Mouse (Mus musculus) MEL (cell line): ENCODE measurements at regions not wholly inside any gene's neighbourhood (a gene's known extent, or its start where the extent isn't known, plus 50 kb on each side); places are given as distances from the start of the nearest gene placed in this dataset.

Experiments used
- DNase-seq: peaks from one replicate; pipeline ENCODE4 v3.0.0; 2011; ENCODE audit warnings: low read depth, low spot score
- H3K27ac ChIP-seq: 2 replicates; pipeline ENCODE4 v1.5.1; 2012; ENCODE audit warnings: low read depth, mild to moderate bottlenecking, control low read depth, low read length, moderate library complexity; ENCODE audit not compliant: control insufficient read depth
- H3K27me3 ChIP-seq, 2 experiments: fragments of 150-350 bp in 1 of 2; sonication (generic) in 1 of 2; 2 replicates each; pipeline ENCODE4 v1.6.1; 2012; ENCODE audit warnings: low read length in 2 of 2, mild to moderate bottlenecking in 2 of 2, improper control_type of control experiment in 1 of 2, moderate library complexity in 1 of 2; ENCODE audit not compliant: insufficient read depth in 2 of 2, control insufficient read depth in 1 of 2
- H3K36me3 ChIP-seq, 2 experiments: 2 replicates each; pipeline ENCODE4 v1.6.1; 2012 to 2014; ENCODE audit warnings: low read length in 2 of 2, improper control_type of control experiment in 1 of 2, inconsistent platforms in 1 of 2, mild to moderate bottlenecking in 1 of 2; ENCODE audit not compliant: insufficient read depth in 2 of 2, control insufficient read depth in 1 of 2
- H3K4me1 ChIP-seq, 2 experiments: fragments of 150-350 bp in 1 of 2; sonication (generic) in 1 of 2; 2 replicates each; pipeline ENCODE4 v1.6.1; 2012; ENCODE audit warnings: low read length in 2 of 2, improper control_type of control experiment in 1 of 2, mild to moderate bottlenecking in 1 of 2; ENCODE audit not compliant: insufficient read depth in 2 of 2, control insufficient read depth in 1 of 2
- H3K4me3 ChIP-seq, 2 experiments: fragments of 150-350 bp in 1 of 2; sonication (generic) in 1 of 2; 2 replicates each; pipeline ENCODE4 v1.5.1; 2012; ENCODE audit warnings: low read depth in 2 of 2, low read length in 2 of 2, mild to moderate bottlenecking in 2 of 2, moderate library complexity in 2 of 2, control low read depth in 1 of 2, improper control_type of control experiment in 1 of 2; ENCODE audit not compliant: control insufficient read depth in 1 of 2, insufficient read depth in 1 of 2
- H3K79me2 ChIP-seq: 2 replicates; pipeline ENCODE4 v1.6.1; 2012; ENCODE audit warnings: mild to moderate bottlenecking, low read length, moderate library complexity; ENCODE audit not compliant: control insufficient read depth, poor library complexity, insufficient read depth
- H3K9ac ChIP-seq: 2 replicates; pipeline ENCODE4 v1.6.1; 2012; ENCODE audit warnings: low read depth, mild to moderate bottlenecking, control low read depth, low read length, moderate library complexity; ENCODE audit not compliant: control insufficient read depth, poor library complexity, severe bottlenecking
- H3K9me3 ChIP-seq: fragments of 150-350 bp; sonication (generic); replicated peaks from 2 replicates; pipeline ENCODE4 v1.6.1; 2012; ENCODE audit warnings: mild to moderate bottlenecking, low read length, improper control_type of control experiment, moderate library complexity; ENCODE audit not compliant: insufficient read depth
- BHLHE40 ChIP-seq: IDR thresholded peaks from 2 replicates; pipeline ENCODE4 v1.6.1; 2012; ENCODE audit warnings: low read depth, mild to moderate bottlenecking, inconsistent platforms, low read length, improper control_type of control experiment, borderline replicate concordance
- CHD1 ChIP-seq: IDR thresholded peaks from 2 replicates; pipeline ENCODE4 v1.6.1; 2012; ENCODE audit warnings: low read depth, mild to moderate bottlenecking, inconsistent platforms, low read length, improper control_type of control experiment
- CHD2 ChIP-seq: IDR thresholded peaks from 2 replicates; pipeline ENCODE4 v1.6.1; 2011; ENCODE audit warnings: low read length, improper control_type of control experiment
- CTCF ChIP-seq, 3 experiments: IDR thresholded peaks in 2 of 3; conservative IDR thresholded peaks in 1 of 3; 2 replicates each; pipeline ENCODE4 v1.5.1; 2011 to 2012; ENCODE audit warnings: low read length in 3 of 3, low read depth in 2 of 3, mild to moderate bottlenecking in 2 of 3, improper control_type of control experiment in 1 of 3, inconsistent platforms in 1 of 3, mixed read lengths in 1 of 3, moderate library complexity in 1 of 3; ENCODE audit not compliant: control insufficient read depth in 1 of 3, insufficient read depth in 1 of 3, poor library complexity in 1 of 3, severe bottlenecking in 1 of 3
- E2F4 ChIP-seq: IDR thresholded peaks from 2 replicates; pipeline ENCODE4 v1.6.1; 2011; ENCODE audit warnings: low read depth, low read length, improper control_type of control experiment, borderline replicate concordance
- ELF1 ChIP-seq: IDR thresholded peaks from 2 replicates; pipeline ENCODE4 v1.6.1; 2014; ENCODE audit warnings: low read depth, mild to moderate bottlenecking, inconsistent platforms, low read length, improper control_type of control experiment, moderate library complexity
- EP300 ChIP-seq, 2 experiments: IDR thresholded peaks; 2 replicates each; pipeline ENCODE4 v1.6.1; 2011; ENCODE audit warnings: improper control_type of control experiment in 2 of 2, low read length in 2 of 2, low read depth in 1 of 2, mild to moderate bottlenecking in 1 of 2
- ETS1 ChIP-seq: IDR thresholded peaks from 2 replicates; pipeline ENCODE4 v1.6.1; 2012; ENCODE audit warnings: low read depth, mild to moderate bottlenecking, inconsistent platforms, low read length, improper control_type of control experiment, moderate library complexity
- GABPA ChIP-seq: IDR thresholded peaks from 2 replicates; pipeline ENCODE4 v1.6.1; 2012; ENCODE audit warnings: low read depth, mild to moderate bottlenecking, inconsistent platforms, low read length, improper control_type of control experiment, moderate library complexity
- GATA1 ChIP-seq: IDR thresholded peaks from 2 replicates; pipeline ENCODE4 v1.6.1; 2011; ENCODE audit warnings: low read depth, low read length, improper control_type of control experiment
- JUND ChIP-seq: IDR thresholded peaks from 2 replicates; pipeline ENCODE4 v1.6.1; 2011; ENCODE audit warnings: low read depth, mild to moderate bottlenecking, improper control_type of control experiment, low read length
- KAT2A ChIP-seq: conservative IDR thresholded peaks from 2 replicates; pipeline ENCODE4 v1.6.1; 2012; ENCODE audit warnings: low read depth, low read length, improper control_type of control experiment, inconsistent platforms
- MAFK ChIP-seq: IDR thresholded peaks from 2 replicates; pipeline ENCODE4 v1.6.1; 2011; ENCODE audit warnings: low read depth, mild to moderate bottlenecking, low read length, improper control_type of control experiment, borderline replicate concordance
- MAX ChIP-seq: IDR thresholded peaks from 2 replicates; pipeline ENCODE4 v1.6.1; 2011; ENCODE audit warnings: low read length, improper control_type of control experiment
- MAZ ChIP-seq: IDR thresholded peaks from 2 replicates; pipeline ENCODE4 v1.6.1; 2012; ENCODE audit warnings: low read depth, mild to moderate bottlenecking, inconsistent platforms, low read length, improper control_type of control experiment
- MEF2A ChIP-seq: IDR thresholded peaks from 2 replicates; pipeline ENCODE4 v1.6.1; 2014; ENCODE audit warnings: low read depth, mild to moderate bottlenecking, inconsistent platforms, low read length, improper control_type of control experiment; ENCODE audit not compliant: poor library complexity, insufficient replicate concordance, severe bottlenecking; ENCODE audit errors: extremely low read depth
- MXI1 ChIP-seq: IDR thresholded peaks from 2 replicates; pipeline ENCODE4 v1.6.1; 2011; ENCODE audit warnings: mild to moderate bottlenecking, low read depth, low read length, improper control_type of control experiment
- MYB ChIP-seq: IDR thresholded peaks from 2 replicates; pipeline ENCODE4 v1.6.1; 2011; ENCODE audit warnings: mild to moderate bottlenecking, low read depth, low read length, improper control_type of control experiment
- NELFE ChIP-seq: IDR thresholded peaks from 2 replicates; pipeline ENCODE4 v1.6.1; 2011; ENCODE audit warnings: low read depth, low read length, improper control_type of control experiment
- NRF1 ChIP-seq: IDR thresholded peaks from 2 replicates; pipeline ENCODE4 v1.6.1; 2014; ENCODE audit warnings: low read depth, mild to moderate bottlenecking, inconsistent platforms, low read length, improper control_type of control experiment, moderate library complexity; ENCODE audit not compliant: poor library complexity, insufficient read depth, severe bottlenecking
- POLR2A ChIP-seq, 2 experiments: IDR thresholded peaks; 2 replicates each; pipeline ENCODE4 v1.6.1; 2011 to 2012; ENCODE audit warnings: low read length in 2 of 2, mild to moderate bottlenecking in 2 of 2, control low read depth in 1 of 2, improper control_type of control experiment in 1 of 2, low read depth in 1 of 2, moderate library complexity in 1 of 2; ENCODE audit not compliant: control insufficient read depth in 1 of 2, insufficient read depth in 1 of 2, poor library complexity in 1 of 2
- POLR2AphosphoS2 ChIP-seq: IDR thresholded peaks from 2 replicates; pipeline ENCODE4 v1.6.1; 2011; ENCODE audit warnings: low read length, improper control_type of control experiment
- POLR2AphosphoS5 ChIP-seq: IDR thresholded peaks from 2 replicates; pipeline ENCODE4 v1.6.1; 2012; ENCODE audit warnings: low read depth, borderline replicate concordance, mild to moderate bottlenecking, inconsistent platforms, low read length, moderate library complexity, mixed read lengths
- RAD21 ChIP-seq: IDR thresholded peaks from 2 replicates; pipeline ENCODE4 v1.6.1; 2011; ENCODE audit warnings: mild to moderate bottlenecking, low read depth, low read length, improper control_type of control experiment
- RCOR1 ChIP-seq: IDR thresholded peaks from 2 replicates; pipeline ENCODE4 v1.6.1; 2012; ENCODE audit warnings: low read depth, mild to moderate bottlenecking, inconsistent platforms, low read length, improper control_type of control experiment
- SIN3A ChIP-seq: IDR thresholded peaks from 2 replicates; pipeline ENCODE4 v1.6.1; 2012; ENCODE audit warnings: low read length, improper control_type of control experiment, inconsistent platforms
- SMC3 ChIP-seq: IDR thresholded peaks from 2 replicates; pipeline ENCODE4 v1.6.1; 2011; ENCODE audit warnings: low read depth, low read length, improper control_type of control experiment
- TAL1 ChIP-seq: IDR thresholded peaks from 2 replicates; pipeline ENCODE4 v1.6.1; 2012; ENCODE audit warnings: mild to moderate bottlenecking, inconsistent platforms, low read length, moderate library complexity, mixed read lengths
- TBP ChIP-seq: IDR thresholded peaks from 2 replicates; pipeline ENCODE4 v1.8.0; 2011; ENCODE audit warnings: low read depth, low read length, improper control_type of control experiment
- UBTF ChIP-seq: IDR thresholded peaks from 2 replicates; pipeline ENCODE4 v1.6.1; 2012; ENCODE audit warnings: low read depth, mild to moderate bottlenecking, inconsistent platforms, low read length, improper control_type of control experiment, moderate library complexity, borderline replicate concordance; ENCODE audit not compliant: insufficient read depth
- USF1 ChIP-seq: IDR thresholded peaks from 2 replicates; pipeline ENCODE4 v1.6.1; 2014; ENCODE audit warnings: low read depth, mild to moderate bottlenecking, inconsistent platforms, low read length, improper control_type of control experiment, moderate library complexity
- USF2 ChIP-seq, 2 experiments: IDR thresholded peaks; 2 replicates each; pipeline ENCODE4 v1.6.1; 2011 to 2012; ENCODE audit warnings: improper control_type of control experiment in 2 of 2, low read length in 2 of 2, borderline replicate concordance in 1 of 2, inconsistent platforms in 1 of 2, low read depth in 1 of 2, mild to moderate bottlenecking in 1 of 2; ENCODE audit not compliant: insufficient read depth in 1 of 2
- ZC3H11A ChIP-seq: IDR thresholded peaks from 2 replicates; pipeline ENCODE4 v1.6.1; 2012; ENCODE audit warnings: low read depth, mild to moderate bottlenecking, inconsistent platforms, low read length, improper control_type of control experiment
- ZKSCAN1 ChIP-seq: IDR thresholded peaks from 2 replicates; pipeline ENCODE4 v1.6.1; 2012; ENCODE audit warnings: low read depth, mild to moderate bottlenecking, inconsistent platforms, low read length, improper control_type of control experiment, moderate library complexity
- ZMIZ1 ChIP-seq: IDR thresholded peaks from 2 replicates; pipeline ENCODE4 v1.6.1; 2012; ENCODE audit warnings: low read depth, mild to moderate bottlenecking, inconsistent platforms, low read length, improper control_type of control experiment, moderate library complexity
- ZNF384 ChIP-seq: IDR thresholded peaks from 2 replicates; pipeline ENCODE4 v1.6.1; 2012; ENCODE audit warnings: low read depth, mild to moderate bottlenecking, inconsistent platforms, low read length, improper control_type of control experiment

- Histone ChIP-seq H3K36me3 (no peaks in the 10 kb centered on the region), H3K4me3 (no peak overlapping the region), H3K27ac (no peak overlapping the region), H3K79me2 (no peaks in the 10 kb centered on the region), H3K9ac (no peak overlapping the region), H3K4me1 (no peaks in the 10 kb centered on the region), H3K27me3 (no peaks in the 10 kb centered on the region; a peak in 1 of 4 replicates), H3K9me3 (no peaks in the 10 kb centered on the region)
- TF ChIP-seq RAD21 (peak; percentile 90), POLR2AphosphoS5 (no peak), NRF1 (no peak), CHD2 (no peak), SIN3A (no peak), UBTF (no peak), ZNF384 (no peak), TBP (no peak), USF2 (IDR thresholded peaks at IDR 0.05; ENCODE audit: borderline replicate concordance in 1 of 2, insufficient read depth in 1 of 2, low read depth in 1 of 2, low read length in 2 of 2) (no peak), ZC3H11A (peak; percentile 81), MAFK (no peak), EP300 (IDR thresholded peaks at IDR 0.05; ENCODE audit: low read depth in 1 of 2, low read length in 2 of 2) (no peak), MAX (no peak), POLR2A (IDR thresholded peaks at IDR 0.05; ENCODE audit: control insufficient read depth in 1 of 2, insufficient read depth in 1 of 2, low read depth in 1 of 2, low read length in 2 of 2, poor library complexity in 1 of 2) (no peak), GABPA (no peak), NELFE (no peak), BHLHE40 (0 out of 2 replicates have a peak, but pooled peaks have one; percentile 33), CTCF (IDR thresholded peaks at IDR 0.05 in 2 of 3, conservative IDR thresholded peaks at IDR 0.05 in 1 of 3; ENCODE audit: control insufficient read depth in 1 of 3, insufficient read depth in 1 of 3, low read depth in 2 of 3, low read length in 3 of 3, poor library complexity in 1 of 3, severe bottlenecking in 1 of 3) (peak; percentile 93 to 97 (median 93)), MYB (no peak), ELF1 (no peak), SMC3 (peak; percentile 92), ZMIZ1 (no peak), JUND (no peak), USF1 (no peak), CHD1 (no peak), POLR2AphosphoS2 (no peak), MXI1 (no peak), MEF2A (no peak), GATA1 (no peak), E2F4 (no peak), RCOR1 (no peak), MAZ (no peak), TAL1 (no peak), KAT2A (no peak), ZKSCAN1 (no peak), ETS1 (no peak)
- DNase-seq: peak; percentile 76
Measured at GRCm38 (mm10) chr12:56058463-56058862, 222.3 kb downstream of the Brms1l start.
